Mouse (Mus musculus) heart, embryonic 16.5 days (tissue): ENCODE results near the gene Grm4. TPM values are rescaled to one million over a fixed set of nuclear protein-coding genes. Genes with fewer than 3 reads are reported as not detected.

ENCODE experiments used
- ATAC-seq: fragments of 200-750 bp; cut with Nextera tagmentation; replicated peaks from 2 replicates; pipeline ENCODE4 v1.8.0; 2017; ENCODE audit warnings: moderate number of reproducible peaks; ENCODE audit not compliant: insufficient read depth, low FRiP score; ENCODE audit errors: extremely low read depth
- H3K27ac ChIP-seq: fragments of 300-500 bp; sonication (generic); 2 replicates; pipeline ENCODE4 v1.5.1; 2014; ENCODE audit warnings: mild to moderate bottlenecking, low read length, control low read depth, moderate library complexity
- H3K27me3 ChIP-seq: fragments of 300-500 bp; sonication (generic); 2 replicates; pipeline ENCODE4 v1.6.1; 2014; ENCODE audit warnings: low read length, mixed read lengths; ENCODE audit not compliant: control insufficient read depth, insufficient read depth
- H3K36me3 ChIP-seq: fragments of 300-500 bp; sonication (generic); 2 replicates; pipeline ENCODE4 v1.6.1; 2014; ENCODE audit not compliant: control insufficient read depth, insufficient read depth
- H3K4me1 ChIP-seq: fragments of 300-500 bp; sonication (generic); 2 replicates; pipeline ENCODE4 v1.6.1; 2014; ENCODE audit warnings: low read length, mixed read lengths; ENCODE audit not compliant: control insufficient read depth, insufficient read depth
- H3K4me2 ChIP-seq: fragments of 300-500 bp; sonication (generic); 2 replicates; pipeline ENCODE4 v1.6.1; 2014; ENCODE audit warnings: low read depth, mild to moderate bottlenecking, control low read depth, low read length
- H3K4me3 ChIP-seq: fragments of 300-500 bp; sonication (generic); 2 replicates; pipeline ENCODE4 v1.5.1; 2014; ENCODE audit warnings: mild to moderate bottlenecking, control low read depth, low read length
- H3K9ac ChIP-seq: fragments of 300-500 bp; sonication (generic); 2 replicates; pipeline ENCODE4 v1.6.1; 2014; ENCODE audit warnings: low read length, control low read depth
- H3K9me3 ChIP-seq: fragments of 300-500 bp; sonication (generic); replicated peaks from 2 replicates; pipeline ENCODE4 v1.6.1; 2016; ENCODE audit warnings: low read length; ENCODE audit not compliant: control insufficient read depth
- WGBS: fragments of 180-500 bp; shearing (Covaris S2); extraction: QIAGEN DNeasy Blood & Tissue Kit; methylation state at CpG from one replicate; pipeline ENCODE4 v1.1.7; 2014; 5-methylcytosine and 5-hydroxymethylcytosine counted together
- polyA plus RNA-seq: library from polyadenylated mRNA; unstranded; fragments of >200 nt; fragmentation: Nextera tagmentation; extraction: Ambion mirVana; gene quantifications from 2 replicates; pipeline ENCODE4 v1.2.1, GENCODE M21; 2015

Grm4 gene
- polyA plus RNA-seq, 1 experiment from 2014 or later: 0.30 TPM

GRCm38 (mm10) chr17:27457863-27458494, 63.2 kb downstream of the Grm4 start:
- no peak overlapping the region for H3K4me2 ChIP-seq

GRCm38 (mm10) chr17:27457038-27457577, 64.1 kb downstream of the Grm4 start:
- Histone ChIP-seq H3K9ac (no peak overlapping the region), H3K27ac (no peak overlapping the region), H3K36me3 (no peaks in the 10 kb centered on the region), H3K4me3 (no peak overlapping the region), H3K9me3 (no peaks in the 10 kb centered on the region), H3K27me3 (no peaks in the 10 kb centered on the region; the same call in 1 of the 2 replicates), H3K4me1 (no peaks in the 10 kb centered on the region), H3K4me2 (no peak overlapping the region)
- ATAC-seq: no peak
- 84% methylated on average over 9 of the region's 9 CpGs for WGBS

More at GRCm38 (mm10) chr17:27457863-27458494, 63.2 kb downstream of the Grm4 start:
- ATAC-seq: no peak
- Histone ChIP-seq H3K9ac (no peak overlapping the region), H3K4me1 (no peaks in the 10 kb centered on the region), H3K27me3 (no peaks in the 10 kb centered on the region; the same call in 1 of the 2 replicates), H3K4me3 (no peak overlapping the region), H3K36me3 (no peaks in the 10 kb centered on the region), H3K27ac (no peak overlapping the region), H3K9me3 (no peaks in the 10 kb centered on the region)
- 65% methylated on average over 3 of the region's 3 CpGs for WGBS

DNA sequence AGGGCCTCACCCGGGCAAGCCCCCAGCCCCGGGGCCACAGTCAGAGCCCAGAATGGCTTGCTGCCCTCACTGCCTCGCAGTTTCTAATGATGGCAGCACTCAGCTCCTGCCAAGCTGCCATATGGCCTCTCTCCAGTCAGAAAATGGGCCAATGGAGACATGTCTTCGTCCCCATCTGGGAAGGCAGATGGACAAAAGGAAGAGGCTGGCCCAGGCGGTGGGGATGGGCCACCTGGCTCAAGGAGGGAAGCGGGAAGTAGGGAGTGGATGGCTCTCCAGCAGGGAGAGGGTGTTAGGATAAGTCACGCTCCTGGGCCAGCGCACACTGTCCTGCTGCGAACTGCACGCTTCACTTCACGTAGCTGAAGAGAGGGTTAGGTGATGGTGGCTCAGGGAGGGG, 64.8 kb downstream of the Grm4 start:
- Histone ChIP-seq H3K36me3 (no peaks in the 10 kb centered on the region), H3K4me2 (no peak overlapping the region), H3K4me1 (no peaks in the 10 kb centered on the region), H3K4me3 (no peak overlapping the region), H3K27me3 (peaks cover under 1% of the 10 kb centered on the region; the same call in 1 of the 2 replicates), H3K9ac (no peak overlapping the region), H3K9me3 (no peaks in the 10 kb centered on the region), H3K27ac (no peak overlapping the region)
- ATAC-seq: no peak
- WGBS: 74% methylated on average over 11 of the region's 11 CpGs

GRCm38 (mm10) chr17:27455012-27455784, 66.0 kb downstream of the Grm4 start:
- Histone ChIP-seq H3K4me3 (no peak overlapping the region), H3K27ac (no peak overlapping the region), H3K36me3 (no peaks in the 10 kb centered on the region), H3K27me3 (peaks cover 2% of the 10 kb centered on the region; the same call in 1 of the 2 replicates), H3K4me1 (no peaks in the 10 kb centered on the region), H3K9ac (no peak overlapping the region), H3K9me3 (no peaks in the 10 kb centered on the region), H3K4me2 (no peak overlapping the region)
- WGBS: 68% methylated on average over 9 of the region's 9 CpGs
- no peak for ATAC-seq

- WGBS: 82% methylated on average over 11 of the region's 11 CpGs
- Histone ChIP-seq H3K27me3 (peaks cover 2% of the 10 kb centered on the region; the same call in 1 of the 2 replicates), H3K4me3 (no peak overlapping the region), H3K4me2 (no peak overlapping the region), H3K9me3 (no peaks in the 10 kb centered on the region), H3K9ac (no peak overlapping the region), H3K27ac (no peak overlapping the region), H3K4me1 (no peaks in the 10 kb centered on the region), H3K36me3 (no peaks in the 10 kb centered on the region)
- ATAC-seq: no peak
Measured at GRCm38 (mm10) chr17:27454396-27454795, 66.8 kb downstream of the Grm4 start.

DNA sequence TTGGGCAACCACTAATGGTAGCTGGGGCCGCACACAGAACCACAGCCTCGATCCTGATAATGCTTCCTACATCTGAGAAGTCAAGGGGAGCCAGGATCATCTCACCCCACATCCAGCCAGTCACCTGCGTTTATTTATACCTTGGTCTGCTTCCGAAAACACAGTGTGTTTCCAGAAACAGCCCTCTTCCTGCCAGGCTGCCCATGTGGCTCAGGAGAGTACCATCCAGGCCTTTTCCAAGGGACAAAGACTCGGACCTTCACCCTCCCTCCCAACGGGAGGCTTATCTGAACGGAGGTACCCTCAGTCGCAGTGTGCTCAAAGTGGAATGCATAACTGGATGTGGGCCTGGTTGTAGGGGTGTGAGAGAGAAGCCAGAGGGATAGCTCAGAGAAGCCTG, 68.2 kb downstream of the Grm4 start:
- H3K9me3 ChIP-seq: no peaks in the 10 kb centered on the region
- H3K9ac ChIP-seq: no peak overlapping the region
- no peaks in the 10 kb centered on the region for H3K4me1 ChIP-seq
- H3K27ac ChIP-seq: no peak overlapping the region
- H3K4me3 ChIP-seq: no peak overlapping the region
- H3K27me3 ChIP-seq: peaks cover 2% of the 10 kb centered on the region; the same call in 1 of the 2 replicates
- WGBS: 52% methylated on average over 8 of the region's 8 CpGs
- no peak overlapping the region for H3K4me2 ChIP-seq
- no peaks in the 10 kb centered on the region for H3K36me3 ChIP-seq
- no peak for ATAC-seq

DNA sequence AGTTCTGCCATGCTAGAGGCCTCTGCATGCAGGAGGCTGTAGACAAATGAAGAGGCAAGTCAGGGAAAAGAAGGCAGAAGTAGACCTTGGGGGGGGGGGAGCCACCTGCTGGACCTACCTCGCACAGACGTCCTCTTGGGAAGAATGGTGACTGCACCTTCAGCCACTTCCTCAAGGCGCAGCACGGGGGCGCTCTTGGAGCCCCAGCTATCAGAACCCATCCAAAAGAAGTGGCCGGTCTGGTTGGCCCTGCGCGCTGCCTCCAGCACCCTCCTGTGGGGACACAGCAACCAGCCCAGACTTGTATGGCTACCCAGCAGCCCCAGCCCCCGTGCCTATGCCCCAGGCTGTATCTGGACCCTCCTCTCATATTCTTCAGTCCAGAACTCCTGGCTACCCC, 69.4 kb downstream of the Grm4 start:
- Histone ChIP-seq H3K9ac (no peak overlapping the region), H3K4me1 (no peaks in the 10 kb centered on the region), H3K4me3 (no peak overlapping the region), H3K9me3 (no peaks in the 10 kb centered on the region), H3K36me3 (no peaks in the 10 kb centered on the region), H3K27ac (no peak overlapping the region), H3K4me2 (no peak overlapping the region), H3K27me3 (peaks cover 4% of the 10 kb centered on the region; the same call in 1 of the 2 replicates)
- WGBS: 22% methylated on average over 9 of the region's 9 CpGs
- no peak for ATAC-seq

GRCm38 (mm10) chr17:27451216-27451615, 70.0 kb downstream of the Grm4 start:
- Histone ChIP-seq H3K27me3 (peaks cover 7% of the 10 kb centered on the region; the same call in 1 of the 2 replicates), H3K4me3 (no peak overlapping the region), H3K4me1 (no peaks in the 10 kb centered on the region), H3K36me3 (no peaks in the 10 kb centered on the region), H3K9me3 (no peaks in the 10 kb centered on the region), H3K27ac (no peak overlapping the region), H3K9ac (no peak overlapping the region), H3K4me2 (no peak overlapping the region)
- WGBS: 73% methylated on average over 14 of the region's 14 CpGs
- ATAC-seq: no peak
